Mouse (Mus musculus) liver (tissue): ENCODE data around the gene Clec4g.

ENCODE experiments used
- DNase-seq: peaks from one replicate; pipeline ENCODE4 v3.0.0-alpha.2; 2020; ENCODE audit warnings: mixed read lengths

Clec4g gene

DNA sequence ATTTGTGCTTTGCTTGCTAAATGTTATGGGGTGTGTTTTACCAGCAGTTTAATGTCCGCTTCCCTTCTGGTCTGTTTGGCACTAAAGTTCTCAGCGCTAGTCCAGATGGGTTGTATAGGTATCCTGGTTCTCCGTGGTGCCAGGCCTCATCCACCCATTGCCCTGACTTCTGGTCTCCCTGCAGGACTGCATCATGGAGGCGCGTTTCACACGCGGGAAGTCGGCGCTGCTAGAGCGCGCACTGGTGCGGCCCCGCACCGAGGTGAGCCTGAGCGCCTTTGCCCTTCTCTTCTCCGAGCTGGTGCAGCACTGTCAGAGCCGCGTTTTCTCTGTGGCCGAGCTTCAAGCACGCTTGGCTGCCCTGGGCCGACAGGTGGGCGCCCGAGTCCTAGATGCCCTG lies 41.6 kb downstream of the Clec4g start:
- no peak for DNase-seq

DNA sequence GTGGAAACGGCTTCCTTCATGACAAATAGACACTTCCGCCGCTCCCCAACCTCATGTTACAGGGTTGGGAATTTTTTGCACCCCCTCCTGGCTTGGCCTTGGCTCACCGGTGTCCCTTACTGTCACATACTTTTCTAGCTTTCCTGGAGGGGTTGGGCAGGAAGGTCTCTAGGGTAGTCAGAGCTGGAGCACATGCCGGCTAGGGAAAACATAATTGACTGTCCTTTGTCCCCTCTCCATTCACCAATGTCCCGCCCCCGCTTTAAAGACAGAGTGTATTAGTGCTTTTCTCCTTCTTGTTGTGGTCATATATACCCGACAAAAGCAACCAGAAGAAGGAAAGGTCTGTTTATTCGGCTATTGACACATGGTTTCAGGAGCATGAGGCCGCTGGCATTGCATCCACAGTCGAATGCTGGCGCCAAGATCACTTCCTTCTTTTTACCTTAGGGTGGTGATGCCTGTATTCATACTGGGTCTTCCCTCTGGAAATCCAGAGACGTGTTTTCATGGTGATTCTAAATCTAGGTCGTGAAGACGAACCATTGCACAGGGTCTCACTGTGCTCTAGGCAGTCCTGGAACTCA lies 43.4 kb downstream of the Clec4g start:
- DNase-seq = peak; percentile 20

GRCm38 (mm10) chr8:3676131-3676992 lies 44.1 kb downstream of the Clec4g start, which contains the start of gene Trappc5:
Gene Trappc5 (plus strand): TSS chr8:3676299.
- DNase-seq = peak; percentile 94

DNA sequence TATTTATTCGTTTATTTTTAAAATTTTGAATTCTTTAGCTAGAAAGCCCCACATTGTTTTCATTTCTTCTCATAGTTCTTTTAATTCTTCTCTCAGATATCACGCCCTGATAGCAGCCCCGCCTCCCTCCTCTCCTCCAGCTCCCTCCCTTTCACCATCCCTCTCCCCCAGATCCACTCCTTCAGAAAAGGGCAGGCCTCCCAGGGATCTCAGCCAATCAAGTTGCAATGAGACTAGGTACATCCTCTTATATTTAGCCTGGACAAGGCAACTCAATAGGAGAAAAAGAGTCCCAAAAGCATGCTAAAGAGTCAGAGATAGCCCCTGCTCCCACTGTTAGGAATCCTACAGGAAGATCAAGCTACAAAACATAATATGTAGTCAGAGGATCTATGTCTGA lies 45.8 kb downstream of the Clec4g start:
- no peak for DNase-seq

DNA sequence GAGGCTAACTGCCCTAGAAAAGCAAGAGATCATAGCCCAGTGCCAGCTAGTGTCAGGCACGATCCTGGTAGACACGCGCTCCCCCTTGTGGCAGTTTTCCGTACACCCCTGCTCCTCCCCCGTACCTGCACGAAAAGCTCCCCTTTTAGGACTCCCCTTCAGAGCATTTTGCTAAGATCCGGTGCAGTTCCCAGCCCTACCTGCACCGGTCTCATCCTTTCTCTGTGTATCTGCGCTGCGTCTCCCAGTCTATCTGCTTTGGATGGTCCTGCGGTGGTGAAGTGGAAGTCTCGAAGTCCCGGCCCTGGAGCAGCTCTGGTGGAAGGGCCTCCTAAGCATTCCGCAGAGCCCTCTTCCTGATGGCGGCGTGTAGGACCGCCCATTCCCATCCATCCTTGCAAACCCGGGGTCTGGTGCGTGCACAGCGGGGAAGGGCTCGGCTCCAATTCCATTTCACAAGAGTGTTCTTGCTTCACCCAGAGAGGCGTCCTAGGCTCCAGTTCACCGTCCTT lies 48.4 kb downstream of the Clec4g start, which contains the start of gene Fcor:
TSS of gene Fcor (minus strand) at position 383 of the 512 bp plus-strand sequence.
- DNase-seq = peak; percentile 83

DNA sequence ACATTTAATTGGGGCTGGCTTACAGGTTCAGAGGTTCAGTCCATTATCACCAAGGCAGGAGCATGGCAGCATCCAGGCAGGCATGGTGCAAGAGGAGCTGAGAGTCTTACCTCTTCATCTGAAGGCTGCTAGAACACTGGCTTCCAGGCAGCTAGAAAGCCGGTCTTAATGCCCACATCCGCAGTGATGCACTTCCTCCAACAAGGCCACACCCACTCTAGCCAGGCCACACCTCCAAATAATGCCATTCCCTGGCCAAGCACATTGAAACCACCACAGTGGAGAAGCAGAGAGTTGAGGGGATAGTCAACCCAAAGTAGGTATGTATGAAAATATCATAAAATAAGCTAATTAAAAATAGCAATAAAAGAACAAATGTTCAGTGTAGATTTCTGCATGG lies 50.1 kb downstream of the Clec4g start:
- DNase-seq = peak; percentile 30

GRCm38 (mm10) chr8:3665507-3665906 lies 54.9 kb downstream of the Clec4g start, which contains the start of gene Mcemp1:
Gene Mcemp1 (plus strand): TSS chr8:3665754.
- no peak for DNase-seq

GRCm38 (mm10) chr8:3664405-3664804 lies 56.0 kb downstream of the Clec4g start:
- no peak for DNase-seq

DNA sequence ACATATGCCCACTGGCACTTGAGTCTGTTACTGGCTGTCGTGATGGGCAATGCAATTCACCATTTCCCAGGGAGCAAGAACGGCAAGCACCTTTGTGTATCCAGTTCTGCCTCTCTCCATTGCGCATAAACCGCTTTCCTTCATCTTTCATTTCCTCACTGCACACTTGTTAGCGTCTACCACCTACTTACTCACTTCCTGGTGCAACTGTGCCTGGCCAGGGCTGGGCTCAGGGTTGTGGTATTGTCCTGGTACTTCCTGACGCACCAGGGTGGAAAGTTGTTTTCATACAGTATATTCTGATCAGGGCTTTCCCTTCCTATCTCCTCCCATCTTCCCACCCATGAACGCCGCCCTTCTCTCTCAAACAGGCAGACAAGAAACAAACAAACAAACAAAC lies 59.6 kb downstream of the Clec4g start:
- DNase-seq = no peak
